Mouse (Mus musculus) heart, embryonic 12.5 days (tissue): ENCODE results near the gene Krtap16-3. TPM values are rescaled to one million over a fixed set of nuclear protein-coding genes. Genes with fewer than 3 reads are reported as not detected.

Source experiments
- ATAC-seq: fragments of 200-750 bp; cut with Nextera tagmentation; 2 replicates; pipeline ENCODE4 v1.8.0; 2017; ENCODE audit warnings: moderate TSS enrichment, moderate library complexity; ENCODE audit not compliant: insufficient number of reproducible peaks, low FRiP score
- H3K27ac ChIP-seq: fragments of 300-500 bp; sonication (generic); 2 replicates; pipeline ENCODE4 v1.5.1; 2016; ENCODE audit warnings: mild to moderate bottlenecking, moderate library complexity; ENCODE audit not compliant: poor library complexity, severe bottlenecking
- H3K27me3 ChIP-seq: fragments of 300-500 bp; sonication (generic); replicated peaks from 2 replicates; pipeline ENCODE4 v1.6.1; 2016; ENCODE audit warnings: mild to moderate bottlenecking, moderate library complexity
- H3K36me3 ChIP-seq: fragments of 300-500 bp; sonication (generic); 2 replicates; pipeline ENCODE4 v1.6.1; 2016; ENCODE audit warnings: mild to moderate bottlenecking, moderate library complexity
- H3K4me1 ChIP-seq: fragments of 300-500 bp; sonication (generic); replicated peaks from 2 replicates; pipeline ENCODE4 v1.6.1; 2016; ENCODE audit warnings: mild to moderate bottlenecking
- H3K4me2 ChIP-seq: fragments of 300-500 bp; sonication (generic); 2 replicates; pipeline ENCODE4 v1.6.1; 2016; ENCODE audit warnings: mild to moderate bottlenecking, moderate library complexity
- H3K4me3 ChIP-seq: fragments of 300-500 bp; sonication (generic); 2 replicates; pipeline ENCODE4 v1.5.1; 2016; ENCODE audit warnings: mild to moderate bottlenecking
- H3K9ac ChIP-seq: fragments of 300-500 bp; sonication (generic); 2 replicates; pipeline ENCODE4 v1.6.1; 2016; ENCODE audit warnings: mild to moderate bottlenecking, moderate library complexity
- H3K9me3 ChIP-seq: fragments of 300-500 bp; sonication (generic); replicated peaks from 2 replicates; pipeline ENCODE4 v1.6.1; 2016; ENCODE audit warnings: mild to moderate bottlenecking, moderate library complexity
- WGBS: fragments of 180-500 bp; shearing (Covaris S2); methylation state at CpG from one replicate; pipeline ENCODE4 v1.1.7; 2016; 5-methylcytosine and 5-hydroxymethylcytosine counted together
- polyA plus RNA-seq: library from polyadenylated mRNA; unstranded; fragments of >200 nt; fragmentation: Nextera tagmentation; extraction: Ambion mirVana; gene quantifications from 2 replicates; pipeline ENCODE4 v1.2.1, GENCODE M21; 2016

Gene Krtap16-3
- not detected in 2 replicates for polyA plus RNA-seq

GRCm38 (mm10) chr16:88962773-88963172 lies at the start of gene Krtap16-3:
Gene Krtap16-3 (minus strand): TSS chr16:88962873.
- ATAC-seq, result no peak
- Histone ChIP-seq H3K27ac (no peak within 1 kb of the TSS), H3K27me3 (no peaks in the 10 kb centered on the region), H3K9ac (no peak within 1 kb of the TSS), H3K36me3 (no peaks in the 10 kb centered on the region), H3K9me3 (peaks cover 8% of the 10 kb centered on the region; the same call in 1 of the 2 replicates), H3K4me2 (no peak within 1 kb of the TSS), H3K4me1 (no peaks in the 10 kb centered on the region), H3K4me3 (no peak within 1 kb of the TSS)
- WGBS, result 86% methylated on average over 7 of the region's 7 CpGs

DNA sequence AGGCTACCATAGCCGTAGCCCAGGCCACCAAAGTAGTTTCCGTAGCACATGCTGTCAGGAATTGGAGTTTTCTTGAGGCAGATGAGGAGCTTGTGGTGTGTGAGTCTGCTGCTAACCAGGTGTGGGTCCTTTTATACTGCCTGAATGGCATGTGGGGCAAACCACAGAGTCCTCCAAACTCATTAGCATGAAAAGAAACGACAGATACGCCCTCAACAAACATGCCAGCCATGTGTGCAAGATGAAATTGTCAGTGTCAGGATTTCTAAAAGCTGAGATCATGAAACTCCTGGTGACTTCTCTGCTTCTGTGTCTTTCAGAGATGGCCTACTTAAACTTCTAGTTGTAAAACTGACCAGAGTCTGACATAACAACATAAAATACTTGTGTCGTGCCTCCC lies 48.0 kb upstream of the Krtap16-3 start, which contains the start of gene Krtap22-2:
Krtap22-2 (minus strand) TSS at position 101 of the 400 bp plus-strand sequence.
- H3K4me2 ChIP-seq, result no peak within 1 kb of the TSS
- no peak for ATAC-seq
- no peaks in the 10 kb centered on the region for H3K27me3 ChIP-seq
- WGBS, result 77% methylated on average over 5 of the region's 5 CpGs
- H3K36me3 ChIP-seq, result no peaks in the 10 kb centered on the region
- H3K9ac ChIP-seq, result no peak within 1 kb of the TSS
- no peak within 1 kb of the TSS for H3K27ac ChIP-seq
- no peaks in the 10 kb centered on the region for H3K4me1 ChIP-seq
- no peak within 1 kb of the TSS for H3K4me3 ChIP-seq
- peaks cover 4% of the 10 kb centered on the region; the same call in 1 of the 2 replicates for H3K9me3 ChIP-seq

DNA sequence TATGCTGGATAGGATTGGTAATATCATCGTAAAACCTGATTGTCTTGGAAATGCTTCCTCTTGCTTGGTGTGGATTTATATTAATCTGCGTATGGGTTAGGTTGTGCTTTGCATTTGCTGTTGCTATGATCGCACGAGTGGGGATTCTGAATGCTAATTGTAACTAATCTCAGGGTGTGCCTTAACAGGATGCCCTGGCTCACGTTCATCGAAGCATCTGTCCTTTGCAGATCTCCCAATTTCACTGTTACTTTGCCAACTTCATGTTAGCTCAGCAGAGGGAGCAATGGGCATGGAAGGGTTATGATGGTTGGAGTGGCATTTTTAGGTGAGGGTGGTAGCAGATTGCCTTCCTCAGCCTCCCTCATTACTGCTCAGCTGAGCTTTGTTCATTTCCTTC lies 21.6 kb downstream of the Krtap16-3 start:
- 78% methylated on average over 6 of the region's 6 CpGs for WGBS
- Histone ChIP-seq H3K4me2 (no peak overlapping the region), H3K27me3 (no peaks in the 10 kb centered on the region), H3K4me1 (no peaks in the 10 kb centered on the region), H3K4me3 (no peak overlapping the region), H3K27ac (no peak overlapping the region), H3K36me3 (no peaks in the 10 kb centered on the region), H3K9ac (no peak overlapping the region), H3K9me3 (no peaks in the 10 kb centered on the region)
- no peak for ATAC-seq

- Histone ChIP-seq H3K27me3 (no peaks in the 10 kb centered on the region), H3K36me3 (no peaks in the 10 kb centered on the region), H3K9me3 (no peaks in the 10 kb centered on the region), H3K4me1 (no peaks in the 10 kb centered on the region), H3K4me3 (no peak overlapping the region), H3K9ac (no peak overlapping the region), H3K4me2 (no peak overlapping the region), H3K27ac (no peak overlapping the region)
- WGBS, result 70% methylated on average over 7 of the region's 7 CpGs
- ATAC-seq, result no peak
These were observed 24.4 kb downstream of the Krtap16-3 start for GRCm38 (mm10) chr16:88938252-88938651.

DNA sequence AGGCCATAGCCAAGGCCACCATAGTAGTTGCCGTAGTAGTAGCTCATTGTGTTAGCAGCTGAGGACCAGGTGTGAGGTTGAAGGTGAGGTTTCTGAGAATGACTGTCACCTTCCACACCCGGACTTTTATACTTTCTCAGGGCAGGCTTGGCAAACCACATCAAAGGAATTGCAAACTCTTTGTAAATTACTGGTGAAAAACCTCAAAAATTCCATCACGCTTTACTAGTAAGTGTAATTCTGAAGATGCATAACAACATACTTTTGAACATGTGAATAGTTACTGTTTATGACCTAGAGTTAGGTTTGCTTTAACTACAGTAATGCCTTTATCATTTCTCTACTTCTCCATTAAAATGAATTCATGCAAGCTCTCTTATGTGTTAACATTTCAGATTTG lies 30.5 kb downstream of the Krtap16-3 start, which contains the start of gene Krtap19-9b:
Krtap19-9b (minus strand) TSS at position 101 of the 400 bp plus-strand sequence.
- Histone ChIP-seq H3K4me2 (no peak within 1 kb of the TSS), H3K36me3 (no peaks in the 10 kb centered on the region), H3K27me3 (no peaks in the 10 kb centered on the region), H3K27ac (no peak within 1 kb of the TSS), H3K9ac (no peak within 1 kb of the TSS), H3K9me3 (0 out of 2 replicates have a peak, but pooled peaks cover 3% of the 10 kb centered on the region), H3K4me1 (no peaks in the 10 kb centered on the region), H3K4me3 (no peak within 1 kb of the TSS)
- ATAC-seq, result no peak
- 81% methylated on average over 3 of the region's 3 CpGs for WGBS

Other genes with a start within 250 kb of the Krtap16-3 start
- gene Krtap13-1, start 234.0 kb downstream of the Krtap16-3 start, polyA plus RNA-seq, result not detected in 2 replicates
- gene Krtap13, start 211.2 kb downstream of the Krtap16-3 start, polyA plus RNA-seq, result not detected in 2 replicates
- gene 2310034C09Rik, start 204.0 kb downstream of the Krtap16-3 start, polyA plus RNA-seq, result not detected in 2 replicates
- not detected in 2 replicates for gene 2310057N15Rik, start 188.7 kb downstream of the Krtap16-3 start, polyA plus RNA-seq
- gene Gm5965, start 185.0 kb downstream of the Krtap16-3 start, polyA plus RNA-seq, result not detected in 2 replicates
- gene Gm20741, start 150.7 kb downstream of the Krtap16-3 start, polyA plus RNA-seq, result not detected in 2 replicates
- gene Krtap15, start 142.7 kb downstream of the Krtap16-3 start, polyA plus RNA-seq, result not detected in 2 replicates
- gene Krtap14, start 136.7 kb downstream of the Krtap16-3 start, polyA plus RNA-seq, result not detected in 2 replicates
- gene Krtap19-1, start 93.5 kb downstream of the Krtap16-3 start, polyA plus RNA-seq, result not detected in 2 replicates
- not detected in 2 replicates for gene Krtap19-2, start 88.6 kb downstream of the Krtap16-3 start, polyA plus RNA-seq
- gene Krtap19-3, start 84.8 kb downstream of the Krtap16-3 start, polyA plus RNA-seq, result not detected in 2 replicates
- gene Krtap19-4, start 77.8 kb downstream of the Krtap16-3 start, polyA plus RNA-seq, result not detected in 2 replicates
- not detected in 2 replicates for gene Krtap19-5, start 66.4 kb downstream of the Krtap16-3 start, polyA plus RNA-seq
- gene Krtap19-9b, start 30.6 kb downstream of the Krtap16-3 start, polyA plus RNA-seq, result not detected in 2 replicates
- gene Krtap22-2, start 47.9 kb upstream of the Krtap16-3 start, polyA plus RNA-seq, result not detected in 2 replicates
- gene Gm10229, start 52.4 kb upstream of the Krtap16-3 start, polyA plus RNA-seq, result not detected in 2 replicates
- gene Krtap6-1, start 68.8 kb upstream of the Krtap16-3 start, polyA plus RNA-seq, result not detected in 2 replicates
- not detected in 2 replicates for gene Gm10228, start 78.6 kb upstream of the Krtap16-3 start, polyA plus RNA-seq
- gene Krtap6-5, start 85.0 kb upstream of the Krtap16-3 start, polyA plus RNA-seq, result not detected in 2 replicates
- gene 1110025L11Rik, start 101.1 kb upstream of the Krtap16-3 start, polyA plus RNA-seq, result not detected in 2 replicates
- not detected in 2 replicates for gene Krtap6-3, start 121.1 kb upstream of the Krtap16-3 start, polyA plus RNA-seq
- not detected in 2 replicates for gene Gm6358, start 178.0 kb upstream of the Krtap16-3 start, polyA plus RNA-seq
- not detected in 2 replicates for gene Gm10061, start 188.2 kb upstream of the Krtap16-3 start, polyA plus RNA-seq
- not detected in 2 replicates for gene Gm9789, start 195.1 kb upstream of the Krtap16-3 start, polyA plus RNA-seq
- not detected in 2 replicates for gene Gm7735, start 206.6 kb upstream of the Krtap16-3 start, polyA plus RNA-seq
- gene 1110057P08Rik, start 211.9 kb upstream of the Krtap16-3 start, polyA plus RNA-seq, result not detected in 2 replicates
- not detected in 2 replicates for gene Krtap20-2, start 243.0 kb upstream of the Krtap16-3 start, polyA plus RNA-seq